Mouse (Mus musculus) heart, adult 2 months (tissue): Measurements from ENCODE around the gene Uts2. TPM values are rescaled to one million over a fixed set of nuclear protein-coding genes. Genes with fewer than 3 reads are reported as not detected.
A peak's percentile ranks its signal among the peaks of the same experiment; 100 is the strongest.

Experiments
- DNase-seq, 2 experiments: peaks; one replicate each; pipeline ENCODE4 v3.0.0; 2021
- H3K27ac ChIP-seq: fragments of 200-600 bp; 2 replicates; pipeline ENCODE4 v1.8.1; 2022
- H3K27me3 ChIP-seq: fragments of 200-500 bp; 2 replicates; pipeline ENCODE4 v1.6.1; 2012; ENCODE audit warnings: mild to moderate bottlenecking, low read length, inconsistent platforms, mixed read lengths; ENCODE audit not compliant: control insufficient read depth, insufficient read depth
- H3K36me3 ChIP-seq: fragments of 200-500 bp; 2 replicates; pipeline ENCODE4 v1.6.1; 2012; ENCODE audit warnings: low read length, inconsistent platforms; ENCODE audit not compliant: control insufficient read depth, insufficient read depth
- H3K4me1 ChIP-seq: fragments of 200-500 bp; 2 replicates; pipeline ENCODE4 v1.6.1; 2011; ENCODE audit warnings: low read length; ENCODE audit not compliant: control insufficient read depth, insufficient read depth
- H3K4me3 ChIP-seq: fragments of 200-600 bp; 2 replicates; pipeline ENCODE4 v1.8.1; 2022
- H3K79me2 ChIP-seq: fragments of 200-500 bp; replicated peaks from 2 replicates; pipeline ENCODE4 v1.6.1; 2012; ENCODE audit warnings: mild to moderate bottlenecking, inconsistent platforms, low read length, moderate library complexity, mixed read lengths; ENCODE audit not compliant: control insufficient read depth, insufficient read depth
- H3K9ac ChIP-seq: fragments of 200-500 bp; 2 replicates; pipeline ENCODE4 v1.6.1; 2012; ENCODE audit warnings: low read depth, mild to moderate bottlenecking, control low read depth, inconsistent platforms, low read length, mixed read lengths
- CTCF ChIP-seq: fragments of 200-600 bp; IDR thresholded peaks from 2 replicates; pipeline ENCODE4 v1.8.1; 2022; ENCODE audit warnings: antibody characterized with exemption, mild to moderate bottlenecking, moderate library complexity
- EP300 ChIP-seq: fragments of 200-500 bp; IDR thresholded peaks from 2 replicates; pipeline ENCODE4 v1.6.1; 2011; ENCODE audit warnings: low read depth, low read length, control low read depth; ENCODE audit not compliant: insufficient read depth
- POLR2A ChIP-seq: fragments of 200-500 bp; IDR thresholded peaks from 2 replicates; pipeline ENCODE4 v1.6.1; 2011; ENCODE audit warnings: mild to moderate bottlenecking, low read depth, low read length, control low read depth; ENCODE audit not compliant: insufficient read depth
- whole genome bisulfite sequencing: fragments of 180-500 bp; shearing (Covaris S2); methylation state at CpG from one replicate; pipeline ENCODE4 v1.1.7; 2018; 5-methylcytosine and 5-hydroxymethylcytosine counted together
- intact Hi-C: fragments of 180-260 bp; cut with DNase I; formaldehyde crosslinking; loops from one replicate; pipeline ENCODE4 v1.15.1; 2025
- polyA plus RNA-seq: library from polyadenylated mRNA; depleted of rRNA; stranded (reverse); fragments of >200 nt; gene quantifications from 2 replicates; pipeline ENCODE4 v1.2.3, GENCODE M21; 2012; rRNA removed
- total RNA-seq, 2 experiments: library from RNA; stranded (reverse); gene quantifications; 2 replicates each; pipeline ENCODE4 v1.2.3; 2021

Uts2 gene
- total and polyA plus RNA-seq, 3 experiments = not detected

GRCm38 (mm10) chr4:151044037-151044943 is 47.4 kb downstream of the Uts2 start, which contains the start of gene Per3:
Gene Per3, minus strand, starts transcription at chr4:151044665.
- Histone ChIP-seq H3K27ac (peak within 1 kb of the TSS; percentile 93), H3K79me2 (no peaks in the 10 kb centered on the region), H3K4me1 (peaks cover 11% of the 10 kb centered on the region), H3K27me3 (no peaks in the 10 kb centered on the region), H3K4me3 (peak within 1 kb of the TSS; percentile 79), H3K36me3 (peaks cover 15% of the 10 kb centered on the region), H3K9ac (peak within 1 kb of the TSS; percentile 80)
- TF ChIP-seq EP300 = 0 out of 2 replicates have a peak, but pooled peaks have one; percentile 2
- peak; percentile 94 for TF ChIP-seq POLR2A
- TF ChIP-seq CTCF = 0 out of 2 replicates have a peak, but pooled peaks have one; percentile 1
- intact Hi-C loops = no loop called here
- 2% methylated on average over 79 of the region's 79 CpGs for WGBS
- DNase-seq = peak; percentile 99

DNA sequence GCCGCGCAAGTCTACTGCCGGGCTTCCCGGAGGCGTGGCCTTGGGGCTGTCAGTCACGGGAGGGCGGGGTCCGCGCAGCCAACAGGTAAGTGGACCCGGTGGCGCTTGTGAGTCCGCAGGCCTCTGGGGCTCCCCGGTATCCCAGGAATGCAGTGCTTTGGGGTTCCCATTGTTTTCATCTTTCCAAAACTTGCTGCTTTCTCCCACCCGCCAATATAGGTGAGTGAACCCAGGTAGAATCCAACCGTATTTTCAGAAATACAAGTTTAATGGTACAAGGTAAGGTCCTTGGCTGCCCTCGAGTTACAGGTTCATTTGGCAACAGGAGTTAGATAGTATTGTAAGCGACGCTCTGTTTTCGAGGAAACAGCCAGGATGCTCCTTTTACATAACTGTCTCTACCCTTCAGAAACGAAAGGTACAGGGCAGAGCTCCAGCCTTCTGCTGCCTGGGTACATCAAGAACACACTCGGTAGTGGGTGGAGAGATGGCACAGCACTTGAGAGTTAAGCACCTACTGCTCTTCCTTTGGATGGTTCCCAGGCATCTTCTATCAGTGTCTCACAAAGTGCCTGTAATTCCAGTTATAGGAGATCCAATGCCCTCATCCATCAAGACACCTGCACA is 48.2 kb downstream of the Uts2 start:
- peak overlapping the region; percentile 57 for H3K4me3 ChIP-seq
- H3K79me2 ChIP-seq = no peaks in the 10 kb centered on the region
- H3K36me3 ChIP-seq = peaks cover 16% of the 10 kb centered on the region
- 0 out of 2 replicates have a peak, but pooled peaks have one; percentile 9 for TF ChIP-seq EP300
- TF ChIP-seq CTCF = no peak
- peak; percentile 38; the same call in 1 of the 2 replicates for TF ChIP-seq POLR2A
- H3K4me1 ChIP-seq = peaks cover 11% of the 10 kb centered on the region
- H3K9ac ChIP-seq = peak overlapping the region; percentile 56
- WGBS = 4% methylated on average over 21 of the region's 21 CpGs
- no peak for DNase-seq
- intact Hi-C loops = no loop called here
- no peaks in the 10 kb centered on the region for H3K27me3 ChIP-seq
- H3K27ac ChIP-seq = peak overlapping the region; percentile 93

GRCm38 (mm10) chr4:151046524-151046923 is 49.6 kb downstream of the Uts2 start:
- Histone ChIP-seq H3K27me3 (no peaks in the 10 kb centered on the region), H3K79me2 (peaks cover 6% of the 10 kb centered on the region; the same call in 1 of the 2 replicates), H3K4me3 (no peak overlapping the region), H3K9ac (no peak overlapping the region), H3K4me1 (peaks cover 15% of the 10 kb centered on the region), H3K36me3 (peaks cover 21% of the 10 kb centered on the region), H3K27ac (no peak overlapping the region)
- intact Hi-C loops = no loop called here
- 77% methylated on average over 3 of the region's 3 CpGs for WGBS
- TF ChIP-seq EP300 = no peak
- TF ChIP-seq CTCF = no peak
- TF ChIP-seq POLR2A = no peak
- no peak for DNase-seq

DNA sequence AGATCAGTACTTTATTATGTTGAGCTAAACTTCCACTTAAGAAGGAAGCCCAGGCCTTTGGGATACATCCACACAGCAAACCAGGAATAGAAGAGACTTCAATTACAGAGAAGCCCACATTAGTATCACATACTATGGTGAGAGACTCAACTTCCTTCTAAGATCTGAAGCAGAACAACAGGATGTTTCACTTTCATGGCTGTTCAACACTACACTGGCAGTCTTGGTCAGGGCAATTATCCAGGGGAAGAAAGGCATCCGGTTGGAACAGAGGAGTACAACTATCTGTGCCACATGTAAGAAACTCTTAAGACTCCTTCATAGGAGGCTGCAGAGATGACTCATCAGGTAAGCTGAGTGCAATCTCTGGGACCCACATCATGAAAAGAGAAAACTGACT is 54.3 kb downstream of the Uts2 start:
- peaks cover 36% of the 10 kb centered on the region for H3K36me3 ChIP-seq
- no peak for DNase-seq
- no peak overlapping the region; the same call in 1 of the 2 replicates for H3K9ac ChIP-seq
- TF ChIP-seq POLR2A (no peak), CTCF (no peak), EP300 (no peak)
- no peak overlapping the region for H3K4me3 ChIP-seq
- H3K27ac ChIP-seq = no peak overlapping the region
- peaks cover 10% of the 10 kb centered on the region for H3K4me1 ChIP-seq
- intact Hi-C loops = no loop called here
- peaks cover 17% of the 10 kb centered on the region for H3K79me2 ChIP-seq
- H3K27me3 ChIP-seq = no peaks in the 10 kb centered on the region
- 35% methylated on average over 1 of the region's 1 CpGs for WGBS

Other genes starting within 250 kb of the Uts2 start
- gene Errfi1, start 143.2 kb upstream of the Uts2 start, total RNA-seq = 10 to 100 TPM; 22.1 to 44.1 TPM
- gene Errfi1, start 143.2 kb upstream of the Uts2 start, polyA plus RNA-seq = 21.3 and 22.5 TPM in 2 replicates
- gene Park7, start 82.7 kb upstream of the Uts2 start, total RNA-seq = 100 to 1,000 TPM; 234 to 265 TPM
- 148 and 201 TPM in 2 replicates for gene Park7, start 82.7 kb upstream of the Uts2 start, polyA plus RNA-seq
- gene Tnfrsf9, start 82.5 kb upstream of the Uts2 start, total RNA-seq = under 1 TPM; 0.14 to 0.18 TPM
- 0.09 and 0.12 TPM in 2 replicates for gene Tnfrsf9, start 82.5 kb upstream of the Uts2 start, polyA plus RNA-seq
- 10 to 100 TPM in 1 of 2 experiments, 1 to 10 TPM in 1; 2.2 to 11.1 TPM for gene Per3, start 47.6 kb downstream of the Uts2 start, total RNA-seq
- 12.2 and 15.3 TPM in 2 replicates for gene Per3, start 47.6 kb downstream of the Uts2 start, polyA plus RNA-seq
- gene Vamp3, start 60.9 kb downstream of the Uts2 start, total RNA-seq = 10 to 100 TPM; 47.8 to 63.1 TPM
- 38.0 and 77.6 TPM in 2 replicates for gene Vamp3, start 60.9 kb downstream of the Uts2 start, polyA plus RNA-seq
- under 1 TPM in 1 of 2 experiments, not detected in 1; 0.34 TPM for gene Gm13090, start 92.5 kb downstream of the Uts2 start, total RNA-seq
- 0.35 and 0.41 TPM in 2 replicates for gene Gm13090, start 92.5 kb downstream of the Uts2 start, polyA plus RNA-seq